Mouse (Mus musculus) mature B cell (primary cell): Measurements from ENCODE around the gene Cpa3.

Source experiments
- in situ Hi-C: fragments of 300-500 bp; cut with MboI; formaldehyde crosslinking; loops from 2 replicates; pipeline ENCODE4 v1.14.3; 2019

Gene Cpa3

GRCm38 (mm10) chr3:20242050-20242449, at the start of gene Cpa3:
TSS of gene Cpa3 (minus strand) at chr3:20242181.
- in situ Hi-C loops, result no loop called here

- in situ Hi-C loops, result no loop called here
Observed at GRCm38 (mm10) chr3:20291370-20291769, 49.4 kb upstream of the Cpa3 start.

GRCm38 (mm10) chr3:20288761-20289160, 46.8 kb upstream of the Cpa3 start:
- in situ Hi-C loops, result no loop called here

GRCm38 (mm10) chr3:20281796-20282195, 39.8 kb upstream of the Cpa3 start:
- in situ Hi-C loops, result no loop called here

- in situ Hi-C loops, result no loop called here
Observed at GRCm38 (mm10) chr3:20275633-20276032, 33.7 kb upstream of the Cpa3 start, which contains the start of gene Cpb1. TSS of gene Cpb1 (minus strand) at chr3:20275733.

- in situ Hi-C loops, result no loop called here
Observed at GRCm38 (mm10) chr3:20254566-20255479, 12.8 kb upstream of the Cpa3 start.

- in situ Hi-C loops, result no loop called here
Observed at GRCm38 (mm10) chr3:20243913-20244312, 1.9 kb upstream of the Cpa3 start.

GRCm38 (mm10) chr3:20239741-20240140, 2.2 kb downstream of the Cpa3 start:
- in situ Hi-C loops, result no loop called here

GRCm38 (mm10) chr3:20236965-20237364, 5.0 kb downstream of the Cpa3 start:
- in situ Hi-C loops, result no loop called here

GRCm38 (mm10) chr3:20229027-20229426, 13.0 kb downstream of the Cpa3 start:
- in situ Hi-C loops, result no loop called here

GRCm38 (mm10) chr3:20225429-20225828, 16.6 kb downstream of the Cpa3 start:
- in situ Hi-C loops, result no loop called here

- in situ Hi-C loops, result no loop called here
Observed at GRCm38 (mm10) chr3:20222926-20223698, 18.9 kb downstream of the Cpa3 start.

GRCm38 (mm10) chr3:20222136-20222535, 19.8 kb downstream of the Cpa3 start:
- in situ Hi-C loops, result no loop called here

GRCm38 (mm10) chr3:20198869-20199268, 43.1 kb downstream of the Cpa3 start:
- in situ Hi-C loops, result no loop called here

GRCm38 (mm10) chr3:20197878-20198277, 44.1 kb downstream of the Cpa3 start:
- in situ Hi-C loops, result no loop called here

- in situ Hi-C loops, result no loop called here
Observed at GRCm38 (mm10) chr3:20188976-20189675, 52.9 kb downstream of the Cpa3 start.

- in situ Hi-C loops, result no loop called here
Observed at GRCm38 (mm10) chr3:20172394-20172793, 69.6 kb downstream of the Cpa3 start.

- in situ Hi-C loops, result no loop called here
Observed at GRCm38 (mm10) chr3:20167487-20167886, 74.5 kb downstream of the Cpa3 start.
